8 mouse cellular contexts compared by ENCODE assay signal in the genomic region with DNA sequence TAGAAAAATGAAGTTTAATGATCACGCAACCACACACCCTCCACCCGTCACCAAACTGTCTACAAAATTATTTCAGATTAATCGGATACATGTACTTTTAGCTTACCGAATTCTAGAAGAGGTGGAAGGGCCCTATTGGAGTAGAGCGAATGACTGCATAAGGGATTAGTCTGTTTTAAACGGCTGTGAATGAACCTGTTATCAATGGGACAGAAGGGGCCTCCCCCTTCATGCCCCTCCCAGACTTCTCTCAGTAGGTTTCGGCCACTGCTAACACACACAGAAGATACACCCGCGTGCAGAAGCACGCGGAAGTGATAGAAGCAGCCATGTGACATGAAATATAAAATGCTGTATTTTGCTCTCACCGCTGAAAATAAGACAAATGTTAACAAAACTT. TPM values are rescaled to one million over a fixed set of nuclear protein-coding genes. Genes with fewer than 3 reads are reported as not detected.
DNase-seq lines count a peak whose midpoint lies in the region; ATAC-seq and TF ChIP-seq lines count a peak whose summit lies in the region.

A gene (minus strand): TSS at position 150 of the 400 bp plus-strand sequence.

- H3K27me3 ChIP-seq in kidney, embryonic 15.5 days: no peaks in the 10 kb centered on the region
- H3K27me3 ChIP-seq in embryonic facial prominence, embryonic 15.5 days: no peaks in the 10 kb centered on the region
- no peaks in the 10 kb centered on the region for H3K27me3 ChIP-seq in limb, embryonic 15.5 days

- in situ Hi-C loops in ES-E14 (cut with MboI; ENCODE audit: low sequenced_read_pairs in 2 of 2, unreplicated experiment in 2 of 2): no loop called here

- H3K27ac ChIP-seq in kidney, embryonic 15.5 days: peak within 1 kb of the TSS; percentile 95
- no peak within 1 kb of the TSS for H3K27ac ChIP-seq in ES-E14 (ENCODE audit: insufficient read depth, low read depth, low read length, poor library complexity, severe bottlenecking)
- H3K27ac ChIP-seq in embryonic facial prominence, embryonic 15.5 days (replicated peaks): peak within 1 kb of the TSS; percentile 95
- peak within 1 kb of the TSS; percentile 91 for H3K27ac ChIP-seq in limb, embryonic 15.5 days

- 10% methylated on average over 12 of the region's 12 CpGs for WGBS in kidney, embryonic 15.5 days
- 9% methylated on average over 12 of the region's 12 CpGs for WGBS in embryonic facial prominence, embryonic 15.5 days
- whole genome bisulfite sequencing in limb, embryonic 15.5 days: 10% methylated on average over 12 of the region's 12 CpGs

- no peak for ATAC-seq in kidney, embryonic 15.5 days (replicated peaks; ENCODE audit: low FRiP score)
- ATAC-seq in embryonic facial prominence, embryonic 15.5 days (ENCODE audit: insufficient number of reproducible peaks, low FRiP score, low TSS enrichment, low read depth): no peak
- no peak for ATAC-seq in limb, embryonic 15.5 days (ENCODE audit: insufficient number of reproducible peaks, low FRiP score, low TSS enrichment, low read depth)

- H3K4me2 ChIP-seq in kidney, embryonic 15.5 days: peak within 1 kb of the TSS; percentile 80
- peak within 1 kb of the TSS; percentile 78 for H3K4me2 ChIP-seq in embryonic facial prominence, embryonic 15.5 days (replicated peaks)
- peak within 1 kb of the TSS; percentile 56 for H3K4me2 ChIP-seq in limb, embryonic 15.5 days

- no peaks in the 10 kb centered on the region for H3K9me3 ChIP-seq in kidney, embryonic 15.5 days (replicated peaks)
- no peaks in the 10 kb centered on the region for H3K9me3 ChIP-seq in ES-E14 (ENCODE audit: control insufficient read depth, insufficient read depth, low read depth, low read length)
- H3K9me3 ChIP-seq in embryonic facial prominence, embryonic 15.5 days (replicated peaks): no peaks in the 10 kb centered on the region
- H3K9me3 ChIP-seq in limb, embryonic 15.5 days: no peaks in the 10 kb centered on the region

- no peaks in the 10 kb centered on the region for H3K36me3 ChIP-seq in kidney, embryonic 15.5 days
- H3K36me3 ChIP-seq in ES-E14 (ENCODE audit: control insufficient read depth, insufficient read depth, low read length, poor library complexity, severe bottlenecking): no peaks in the 10 kb centered on the region
- no peaks in the 10 kb centered on the region for H3K36me3 ChIP-seq in embryonic facial prominence, embryonic 15.5 days
- no peaks in the 10 kb centered on the region for H3K36me3 ChIP-seq in limb, embryonic 15.5 days

- H3K4me1 ChIP-seq in kidney, embryonic 15.5 days: peaks cover 9% of the 10 kb centered on the region
- H3K4me1 ChIP-seq in ES-E14 (ENCODE audit: control insufficient read depth in 2 of 2, insufficient read depth in 2 of 2, low read length in 2 of 2, poor library complexity in 1 of 2): no peaks in the 10 kb centered on the region
- peaks cover 6% of the 10 kb centered on the region; the same call in 1 of the 2 replicates for H3K4me1 ChIP-seq in embryonic facial prominence, embryonic 15.5 days
- H3K4me1 ChIP-seq in limb, embryonic 15.5 days: peaks cover 4% of the 10 kb centered on the region

- H3K9ac ChIP-seq in kidney, embryonic 15.5 days: peak within 1 kb of the TSS; percentile 93
- H3K9ac ChIP-seq in ES-E14 (ENCODE audit: insufficient read depth, low read depth, low read length, poor library complexity, severe bottlenecking): peak within 1 kb of the TSS; percentile 87
- H3K9ac ChIP-seq in embryonic facial prominence, embryonic 15.5 days: peak within 1 kb of the TSS; percentile 90
- peak within 1 kb of the TSS; percentile 90 for H3K9ac ChIP-seq in limb, embryonic 15.5 days

- peak within 1 kb of the TSS; percentile 76 for H3K4me3 ChIP-seq in kidney, embryonic 15.5 days (replicated peaks)
- H3K4me3 ChIP-seq in ES-E14 (ENCODE audit: insufficient read depth in 1 of 2, low read depth in 1 of 2, low read length in 2 of 2, poor library complexity in 1 of 2, severe bottlenecking in 1 of 2): peak within 1 kb of the TSS; percentile 80 to 93
- peak within 1 kb of the TSS; percentile 89 for H3K4me3 ChIP-seq in embryonic facial prominence, embryonic 15.5 days (replicated peaks)
- peak within 1 kb of the TSS; percentile 91 for H3K4me3 ChIP-seq in limb, embryonic 15.5 days

- no peak for DNase-seq in kidney, postnatal 14 days
- DNase-seq in ES-E14 (ENCODE audit: low read depth, low spot score): no peak
- DNase-seq in retina, embryonic 14.5 days (ENCODE audit: low spot score): peak; percentile 51
- DNase-seq in ovary, adult 18-20 months (ENCODE audit: low spot score): no peak
- DNase-seq in T-cell, adult 2 months (ENCODE audit: low spot score): no peak

TF ChIP-seq in ES-E14, 5 proteins besides CTCF, POLR2A, EP300 and RAD21:
- TF ChIP-seq ZNF384 (IDR thresholded peaks at IDR 0.05; ENCODE audit: low read depth, low read length) (no peak), MAFK (IDR thresholded peaks at IDR 0.05; ENCODE audit: insufficient read depth, low read depth, low read length) (no peak), ZC3H11A (IDR thresholded peaks at IDR 0.05; ENCODE audit: borderline replicate concordance, low read depth, low read length) (no peak), CHD2 (IDR thresholded peaks at IDR 0.05; ENCODE audit: low read depth, low read length) (no peak), HCFC1 (IDR thresholded peaks at IDR 0.05; ENCODE audit: borderline replicate concordance, insufficient read depth, low read length) (no peak)

RNA-seq across cellular contexts. Expression of the gene that starts here (rescaled TPM):
- polyA plus RNA-seq in kidney, embryonic 15.5 days (2015; fragmentation: Nextera tagmentation; extraction: Ambion mirVana): 6.7 and 7.2 TPM in 2 replicates
- 0.80 and 0.85 TPM in 2 replicates for total RNA-seq in ES-E14 (2012; rRNA removed)
- 6.3 and 7.1 TPM in 2 replicates for polyA plus RNA-seq in embryonic facial prominence, embryonic 15.5 days (2015; fragmentation: Nextera tagmentation; extraction: Ambion mirVana)
- polyA plus RNA-seq in limb, embryonic 15.5 days (2015; fragmentation: Nextera tagmentation; extraction: Ambion mirVana): 4.9 and 6.3 TPM in 2 replicates
